Mouse (Mus musculus): ENCODE data around the gene Tbx4.

GRCm38 (mm10) chr11:85961498-85961897 is 75.3 kb downstream of the Tbx4 start:
- no peak for TF ChIP-seq POLR2A (IDR thresholded peaks at IDR 0.05; ENCODE audit: borderline replicate concordance, low read depth, low read length)
- TF ChIP-seq CTCF (IDR thresholded peaks at IDR 0.05; ENCODE audit: low read depth, low read length) = no peak
